Mouse (Mus musculus) CH12.LX (cell line): Measurements from ENCODE around the gene Mettl18. TPM values are rescaled to one million over a fixed set of nuclear protein-coding genes. Genes with fewer than 3 reads are reported as not detected.

Experiments used
- DNase-seq: peaks from one replicate; pipeline ENCODE4 v3.0.0-alpha.2; 2013; ENCODE audit errors: extremely low read depth
- H3K27ac ChIP-seq: 2 replicates; pipeline ENCODE4 v1.5.1; 2012; ENCODE audit warnings: low read depth, mild to moderate bottlenecking, control low read depth, moderate library complexity; ENCODE audit not compliant: insufficient read depth
- H3K27me3 ChIP-seq: replicated peaks from 2 replicates; pipeline ENCODE3; 2012; ENCODE audit warnings: inconsistent platforms
- H3K36me3 ChIP-seq, 2 experiments: replicated peaks in 1 of 2; 2 replicates each; pipeline versions ENCODE3 to v1.6.1; 2012; ENCODE audit warnings: inconsistent platforms in 1 of 2, low read length in 1 of 2, mild to moderate bottlenecking in 1 of 2, mixed read lengths in 1 of 2, moderate library complexity in 1 of 2; ENCODE audit not compliant: control insufficient read depth in 1 of 2, insufficient read depth in 1 of 2
- H3K4me1 ChIP-seq, 2 experiments: 2 replicates each; pipeline ENCODE4 v1.6.1; 2012; ENCODE audit warnings: inconsistent platforms in 1 of 2, moderate library complexity in 1 of 2; ENCODE audit not compliant: insufficient read depth in 2 of 2, control insufficient read depth in 1 of 2
- H3K4me2 ChIP-seq: 2 replicates; pipeline ENCODE4 v1.6.1; 2012; ENCODE audit warnings: low read depth, mild to moderate bottlenecking, control low read depth; ENCODE audit not compliant: poor library complexity, insufficient read depth, severe bottlenecking
- H3K4me3 ChIP-seq, 3 experiments: fragments of 150-350 bp in 1 of 3; sonication (generic) in 1 of 3; replicated peaks in 1 of 3; 2 replicates each; pipeline versions ENCODE3 to v1.5.1; 2011 to 2012; ENCODE audit warnings: low read depth in 2 of 3, low read length in 2 of 3, mild to moderate bottlenecking in 2 of 3, moderate library complexity in 2 of 3, control low read depth in 1 of 3, improper control_type of control experiment in 1 of 3, inconsistent platforms in 1 of 3, mixed read lengths in 1 of 3; ENCODE audit not compliant: poor library complexity in 1 of 3
- H3K79me2 ChIP-seq: replicated peaks from 2 replicates; pipeline ENCODE4 v1.6.1; 2012; ENCODE audit warnings: mild to moderate bottlenecking, moderate library complexity; ENCODE audit not compliant: control insufficient read depth, poor library complexity, insufficient read depth, severe bottlenecking; ENCODE audit errors: extremely low read depth
- H3K9ac ChIP-seq: 2 replicates; pipeline ENCODE4 v1.6.1; 2012; ENCODE audit warnings: low read depth, mild to moderate bottlenecking, control low read depth, moderate library complexity; ENCODE audit not compliant: insufficient read depth
- H3K9me3 ChIP-seq: replicated peaks from 2 replicates; pipeline ENCODE3; 2012; ENCODE audit warnings: low read length, inconsistent platforms, mixed read lengths
- BHLHE40 ChIP-seq: IDR thresholded peaks from 2 replicates; pipeline ENCODE4 v1.6.1; 2011; ENCODE audit warnings: mild to moderate bottlenecking, low read depth, low read length, improper control_type of control experiment
- CHD1 ChIP-seq: IDR thresholded peaks from 2 replicates; pipeline ENCODE4 v1.6.1; 2012; ENCODE audit warnings: low read depth, low read length, improper control_type of control experiment, inconsistent platforms
- CTCF ChIP-seq, 2 experiments: IDR thresholded peaks in 1 of 2; conservative IDR thresholded peaks in 1 of 2; 2 replicates each; pipeline ENCODE4 v1.5.1; 2011 to 2012; ENCODE audit warnings: low read depth in 2 of 2, low read length in 2 of 2, improper control_type of control experiment in 1 of 2, inconsistent platforms in 1 of 2, mild to moderate bottlenecking in 1 of 2, moderate library complexity in 1 of 2
- EP300 ChIP-seq: IDR thresholded peaks from 2 replicates; pipeline ENCODE4 v1.6.1; 2011; ENCODE audit warnings: low read length, improper control_type of control experiment
- ETS1 ChIP-seq: conservative IDR thresholded peaks from 2 replicates; pipeline ENCODE4 v1.6.1; 2012; ENCODE audit warnings: low read depth, mild to moderate bottlenecking, inconsistent platforms, low read length, improper control_type of control experiment, moderate library complexity
- HCFC1 ChIP-seq: IDR thresholded peaks from 2 replicates; pipeline ENCODE4 v1.6.1; 2012; ENCODE audit warnings: low read depth, mild to moderate bottlenecking, inconsistent platforms, low read length, improper control_type of control experiment
- IRF4 ChIP-seq: IDR thresholded peaks from 2 replicates; pipeline ENCODE4 v1.6.1; 2014; ENCODE audit warnings: low read depth, mild to moderate bottlenecking, inconsistent platforms, low read length, improper control_type of control experiment
- JUN ChIP-seq: IDR thresholded peaks from 2 replicates; pipeline ENCODE4 v1.6.1; 2011; ENCODE audit warnings: low read depth, mild to moderate bottlenecking, low read length, improper control_type of control experiment, moderate library complexity; ENCODE audit not compliant: insufficient read depth
- KAT2A ChIP-seq: IDR thresholded peaks from 2 replicates; pipeline ENCODE4 v1.6.1; 2012; ENCODE audit warnings: low read length, improper control_type of control experiment, inconsistent platforms; ENCODE audit not compliant: insufficient replicate concordance
- MAFK ChIP-seq: IDR thresholded peaks from 2 replicates; pipeline ENCODE4 v1.6.1; 2011; ENCODE audit warnings: low read length, improper control_type of control experiment; ENCODE audit not compliant: insufficient replicate concordance
- MAZ ChIP-seq: IDR thresholded peaks from 2 replicates; pipeline ENCODE4 v1.6.1; 2012; ENCODE audit warnings: low read depth, mild to moderate bottlenecking, inconsistent platforms, low read length, improper control_type of control experiment, moderate library complexity
- MEF2A ChIP-seq: IDR thresholded peaks from 2 replicates; pipeline ENCODE4 v1.6.1; 2014; ENCODE audit warnings: low read depth, mild to moderate bottlenecking, inconsistent platforms, low read length, improper control_type of control experiment, borderline replicate concordance
- NRF1 ChIP-seq: IDR thresholded peaks from 2 replicates; pipeline ENCODE4 v1.6.1; 2014; ENCODE audit warnings: low read depth, mild to moderate bottlenecking, inconsistent platforms, low read length, improper control_type of control experiment, moderate library complexity
- PAX5 ChIP-seq: IDR thresholded peaks from 2 replicates; pipeline ENCODE4 v1.6.1; 2012; ENCODE audit warnings: low read length, inconsistent platforms, mixed read lengths
- POLR2AphosphoS2 ChIP-seq: IDR thresholded peaks from 2 replicates; pipeline ENCODE4 v1.6.1; 2011; ENCODE audit warnings: low read depth, low read length, improper control_type of control experiment
- RCOR1 ChIP-seq: conservative IDR thresholded peaks from 2 replicates; pipeline ENCODE4 v1.6.1; 2012; ENCODE audit warnings: low read depth, mild to moderate bottlenecking, inconsistent platforms, low read length, improper control_type of control experiment
- SIN3A ChIP-seq: IDR thresholded peaks from 2 replicates; pipeline ENCODE4 v1.6.1; 2012; ENCODE audit warnings: low read length, improper control_type of control experiment, inconsistent platforms
- SMC3 ChIP-seq: IDR thresholded peaks from 2 replicates; pipeline ENCODE4 v1.6.1; 2011; ENCODE audit warnings: low read depth, low read length, improper control_type of control experiment
- TBP ChIP-seq: conservative IDR thresholded peaks from 2 replicates; pipeline ENCODE4 v1.6.1; 2011; ENCODE audit warnings: low read depth, low read length, improper control_type of control experiment
- USF2 ChIP-seq: conservative IDR thresholded peaks from 2 replicates; pipeline ENCODE4 v1.6.1; 2011; ENCODE audit warnings: low read depth, low read length, improper control_type of control experiment
- ZC3H11A ChIP-seq: IDR thresholded peaks from 2 replicates; pipeline ENCODE4 v1.6.1; 2012; ENCODE audit warnings: low read depth, mild to moderate bottlenecking, inconsistent platforms, low read length, improper control_type of control experiment
- ZMIZ1 ChIP-seq: IDR thresholded peaks from 2 replicates; pipeline ENCODE4 v1.6.1; 2012; ENCODE audit warnings: low read depth, mild to moderate bottlenecking, inconsistent platforms, low read length, improper control_type of control experiment
- ZNF384 ChIP-seq: IDR thresholded peaks from 2 replicates; pipeline ENCODE4 v1.6.1; 2012; ENCODE audit warnings: low read depth, low read length, improper control_type of control experiment, inconsistent platforms
- dilution Hi-C: fragments of 300-500 bp; cut with MboI; formaldehyde crosslinking; loops from 2 replicates; pipeline ENCODE4 v1.14.3; 2020; ENCODE audit warnings: low sequenced_read_pairs; ENCODE audit not compliant: extremely low pct_unique_long_range_greater_than_20kb, extremely low pct_ligation_motif_present
- in situ Hi-C: fragments of 300-500 bp; cut with MboI; formaldehyde crosslinking; loops from 3 replicates; pipeline ENCODE4 v1.14.3; 2019; ENCODE audit warnings: low sequenced_read_pairs, low pct_ligation_motif_present, low pct_unique_long_range_greater_than_20kb, mixed read lengths
- polyA plus RNA-seq: library from polyadenylated mRNA; unstranded; fragments of >175 nt; gene quantifications from 2 replicates; pipeline ENCODE4 v1.2.1, GENCODE M21; 2012; ENCODE audit warnings: low read depth; ENCODE audit not compliant: insufficient read length
- total RNA-seq, 2 experiments: library from RNA; depleted of rRNA; stranded (reverse); fragments of 300-350 nt in 1 of 2; fragments of >200 nt in 1 of 2; gene quantifications; 2 replicates each; pipeline ENCODE4 v1.2.3; 2012 to 2014

Gene Mettl18
- total and polyA plus RNA-seq, 3 experiments = 6.7 to 19.2 (median 10.7) TPM

DNA sequence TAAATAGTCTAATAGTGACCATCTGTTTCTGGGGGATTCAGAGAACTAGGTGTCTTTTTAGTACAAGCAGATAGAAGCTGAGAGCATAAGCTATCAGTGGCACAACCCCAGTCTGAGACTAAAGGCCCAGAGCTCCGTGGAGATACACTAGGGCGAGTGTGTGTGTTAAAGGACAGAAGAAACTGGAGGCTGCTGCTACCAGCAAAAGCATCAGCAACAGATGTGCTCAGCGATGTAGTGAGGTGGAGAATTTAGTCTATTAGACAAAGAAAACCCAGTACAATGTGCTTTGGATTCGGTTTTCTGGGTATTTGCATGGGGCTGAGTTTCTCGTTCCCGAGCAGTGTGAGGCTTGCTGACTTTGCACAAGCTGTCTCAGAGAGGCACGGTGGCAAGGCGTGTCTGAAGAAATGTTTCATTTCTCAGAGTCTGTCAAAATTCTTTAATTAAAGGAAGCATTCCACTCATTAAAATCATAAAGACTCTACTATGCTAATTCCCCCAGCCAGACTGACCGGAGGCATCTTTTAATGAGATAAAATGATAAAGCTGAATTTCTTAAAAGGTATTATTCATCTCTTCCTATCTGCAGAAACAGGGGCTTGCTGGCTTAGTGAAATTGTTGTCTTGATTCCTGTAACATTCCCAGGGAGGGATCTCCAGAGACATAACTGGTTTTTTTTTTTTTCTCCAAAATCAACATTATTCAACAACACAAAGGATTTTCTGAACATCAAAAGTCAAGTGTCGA, 45.9 kb downstream of the Mettl18 start:
- H3K9ac ChIP-seq = no peak overlapping the region
- H3K79me2 ChIP-seq = no peaks in the 10 kb centered on the region
- H3K4me1 ChIP-seq = no peaks in the 10 kb centered on the region
- H3K36me3 ChIP-seq = no peaks in the 10 kb centered on the region
- no peak overlapping the region for H3K27ac ChIP-seq
- dilution Hi-C loops (no loop called here), in situ Hi-C loops (no loop called here)
- no peak overlapping the region for H3K4me2 ChIP-seq
- TF ChIP-seq KAT2A (no peak), EP300 (no peak), HCFC1 (no peak), CTCF (conservative IDR thresholded peaks at IDR 0.05 in 1 of 2, IDR thresholded peaks at IDR 0.05 in 1 of 2; ENCODE audit: low read depth in 2 of 2, low read length in 2 of 2) (no peak), PAX5 (no peak), ZMIZ1 (no peak), TBP (no peak), MEF2A (no peak), CHD1 (no peak), MAFK (no peak), ETS1 (no peak), IRF4 (no peak), ZNF384 (no peak), SMC3 (no peak), BHLHE40 (no peak), NRF1 (no peak), USF2 (no peak), MAZ (no peak), SIN3A (no peak)
- H3K27me3 ChIP-seq = no peaks in the 10 kb centered on the region
- no peak overlapping the region for H3K4me3 ChIP-seq
- no peak for DNase-seq
- peaks cover 8% of the 10 kb centered on the region for H3K9me3 ChIP-seq

DNA sequence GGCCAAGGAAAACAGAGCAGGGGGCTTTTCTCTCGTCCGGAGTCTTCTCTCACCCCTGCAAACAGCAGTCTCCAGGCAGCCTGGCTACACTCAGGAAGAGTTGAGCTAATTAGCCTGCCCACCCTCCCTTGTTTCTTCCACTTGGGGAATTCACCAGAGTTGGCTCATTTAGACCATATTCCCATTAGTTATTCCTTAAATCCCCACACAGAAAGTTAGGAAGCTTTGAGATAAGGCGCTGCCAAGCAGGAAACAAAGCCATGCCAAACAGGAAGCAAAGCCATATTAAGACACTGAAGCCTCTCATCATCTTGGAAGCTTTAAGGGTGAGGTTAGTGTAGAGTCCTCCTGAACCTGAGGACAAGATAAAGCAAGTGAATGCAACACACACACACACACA, 48.9 kb downstream of the Mettl18 start:
- TF ChIP-seq ZC3H11A = no peak
- TF ChIP-seq PAX5 = no peak
- TF ChIP-seq CTCF (conservative IDR thresholded peaks at IDR 0.05 in 1 of 2, IDR thresholded peaks at IDR 0.05 in 1 of 2; ENCODE audit: low read depth in 2 of 2, low read length in 2 of 2) = no peak
- TF ChIP-seq JUN = no peak
- TF ChIP-seq USF2 = no peak
- TF ChIP-seq BHLHE40 = no peak
- no peak for TF ChIP-seq POLR2AphosphoS2
- no peak for TF ChIP-seq ZMIZ1
- TF ChIP-seq RCOR1 = no peak
- no peak for TF ChIP-seq CHD1

More for the DNA sequence above, 48.9 kb downstream of the Mettl18 start:
- no peaks in the 10 kb centered on the region for H3K27me3 ChIP-seq
- H3K27ac ChIP-seq = no peak overlapping the region
- no peaks in the 10 kb centered on the region for H3K4me1 ChIP-seq
- no peak overlapping the region for H3K9ac ChIP-seq
- dilution Hi-C loops = no loop called here
- no peaks in the 10 kb centered on the region for H3K36me3 ChIP-seq
- H3K4me2 ChIP-seq = no peak overlapping the region
- no peak overlapping the region for H3K4me3 ChIP-seq
- in situ Hi-C loops = no loop called here
- no peaks in the 10 kb centered on the region for H3K79me2 ChIP-seq
- DNase-seq = no peak
- H3K9me3 ChIP-seq = no peaks in the 10 kb centered on the region
